Mouse (Mus musculus): ENCODE results near the gene Hook2. TPM values are rescaled to one million over a fixed set of nuclear protein-coding genes. Genes with fewer than 3 reads are reported as not detected.
A peak's percentile ranks its signal among the peaks of the same experiment; 100 is the strongest.

The Hook2 gene
- polyA plus RNA-seq (2015; fragmentation: Nextera tagmentation; extraction: Ambion mirVana), result 68.6 and 75.4 TPM in 2 replicates

- 0 out of 2 replicates have a peak, but pooled peaks cover 4% of the 10 kb centered on the region for H3K4me1 ChIP-seq (replicated peaks; ENCODE audit: control insufficient read depth, insufficient read depth, low read length)
These were observed at the start of gene Hook2 for GRCm38 (mm10) chr8:84990349-84990748. TSS of gene Hook2 (plus strand) at chr8:84990603.

GRCm38 (mm10) chr8:84943699-84944098, 46.7 kb upstream of the Hook2 start:
- no peak for TF ChIP-seq CTCF (IDR thresholded peaks at IDR 0.05; ENCODE audit: low read depth)
- no peak overlapping the region for H3K4me2 ChIP-seq (replicated peaks; ENCODE audit: low read depth)
- H3K4me3 ChIP-seq (ENCODE audit: low read depth, low read length), result no peak overlapping the region
- peaks cover 50% of the 10 kb centered on the region for H3K27me3 ChIP-seq (replicated peaks; ENCODE audit: control insufficient read depth, insufficient read depth, low read length)
- H3K9me3 ChIP-seq (ENCODE audit: control insufficient read depth), result no peaks in the 10 kb centered on the region
- H3K4me1 ChIP-seq (replicated peaks; ENCODE audit: control insufficient read depth, insufficient read depth, low read length), result no peaks in the 10 kb centered on the region
- WGBS, result 23% methylated on average over 4 of the region's 4 CpGs
- no peak overlapping the region for H3K9ac ChIP-seq (ENCODE audit: low read depth, low read length)
- no peaks in the 10 kb centered on the region for H3K36me3 ChIP-seq (ENCODE audit: control insufficient read depth, insufficient read depth)
- ATAC-seq, result no peak
- no peak overlapping the region for H3K27ac ChIP-seq (ENCODE audit: low read depth, low read length)

More at GRCm38 (mm10) chr8:84990349-84990748, at the start of gene Hook2:
- Histone ChIP-seq H3K4me3 (ENCODE audit: low read depth, low read length) (peak within 1 kb of the TSS; percentile 40), H3K36me3 (ENCODE audit: control insufficient read depth, insufficient read depth) (peaks cover 11% of the 10 kb centered on the region; the same call in 1 of the 2 replicates), H3K9ac (ENCODE audit: low read depth, low read length) (peak within 1 kb of the TSS; percentile 38), H3K9me3 (ENCODE audit: control insufficient read depth) (no peaks in the 10 kb centered on the region), H3K4me2 (replicated peaks; ENCODE audit: low read depth) (peak within 1 kb of the TSS; percentile 68), H3K27ac (ENCODE audit: low read depth, low read length) (peak within 1 kb of the TSS; percentile 89), H3K27me3 (replicated peaks; ENCODE audit: control insufficient read depth, insufficient read depth, low read length) (no peaks in the 10 kb centered on the region)
- TF ChIP-seq CTCF (IDR thresholded peaks at IDR 0.05; ENCODE audit: low read depth), result peak; percentile 97
- ATAC-seq, result peak; percentile 84
- 0% methylated on average over 28 of the region's 28 CpGs for WGBS

- no peak for TF ChIP-seq CTCF (IDR thresholded peaks at IDR 0.05; ENCODE audit: low read depth)
- 4% methylated on average over 26 of the region's 26 CpGs for WGBS
- Histone ChIP-seq H3K36me3 (ENCODE audit: control insufficient read depth, insufficient read depth) (no peaks in the 10 kb centered on the region), H3K27me3 (replicated peaks; ENCODE audit: control insufficient read depth, insufficient read depth, low read length) (peaks cover 45% of the 10 kb centered on the region), H3K4me2 (replicated peaks; ENCODE audit: low read depth) (peak overlapping the region; percentile 27; the same call in 1 of the 2 replicates), H3K4me1 (replicated peaks; ENCODE audit: control insufficient read depth, insufficient read depth, low read length) (no peaks in the 10 kb centered on the region), H3K9ac (ENCODE audit: low read depth, low read length) (no peak overlapping the region), H3K9me3 (ENCODE audit: control insufficient read depth) (no peaks in the 10 kb centered on the region), H3K27ac (ENCODE audit: low read depth, low read length) (no peak overlapping the region), H3K4me3 (ENCODE audit: low read depth, low read length) (peak overlapping the region; percentile 20; the same call in 1 of the 2 replicates)
- no peak for ATAC-seq
These were observed 45.8 kb upstream of the Hook2 start for GRCm38 (mm10) chr8:84944478-84945160.

- no peaks in the 10 kb centered on the region for H3K4me1 ChIP-seq (replicated peaks; ENCODE audit: control insufficient read depth, insufficient read depth, low read length)
- H3K36me3 ChIP-seq (ENCODE audit: control insufficient read depth, insufficient read depth), result no peaks in the 10 kb centered on the region
- no peak overlapping the region for H3K27ac ChIP-seq (ENCODE audit: low read depth, low read length)
- no peak overlapping the region for H3K9ac ChIP-seq (ENCODE audit: low read depth, low read length)
- H3K27me3 ChIP-seq (replicated peaks; ENCODE audit: control insufficient read depth, insufficient read depth, low read length), result peaks cover 46% of the 10 kb centered on the region
- no peaks in the 10 kb centered on the region for H3K9me3 ChIP-seq (ENCODE audit: control insufficient read depth)
- peak overlapping the region; percentile 67 for H3K4me2 ChIP-seq (replicated peaks; ENCODE audit: low read depth)
- WGBS, result 5% methylated on average over 11 of the region's 11 CpGs
- no peak for TF ChIP-seq CTCF (IDR thresholded peaks at IDR 0.05; ENCODE audit: low read depth)
- peak; percentile 46; the same call in 1 of the 2 replicates for ATAC-seq
- peak overlapping the region; percentile 32; the same call in 1 of the 2 replicates for H3K4me3 ChIP-seq (ENCODE audit: low read depth, low read length)
These were observed 45.2 kb upstream of the Hook2 start for GRCm38 (mm10) chr8:84945235-84945632.

GRCm38 (mm10) chr8:84945633-84946527, 44.5 kb upstream of the Hook2 start:
- Histone ChIP-seq H3K36me3 (ENCODE audit: control insufficient read depth, insufficient read depth) (no peaks in the 10 kb centered on the region), H3K4me2 (replicated peaks; ENCODE audit: low read depth) (peak overlapping the region; percentile 67), H3K27ac (ENCODE audit: low read depth, low read length) (no peak overlapping the region), H3K27me3 (replicated peaks; ENCODE audit: control insufficient read depth, insufficient read depth, low read length) (peaks cover 51% of the 10 kb centered on the region), H3K9ac (ENCODE audit: low read depth, low read length) (no peak overlapping the region), H3K9me3 (ENCODE audit: control insufficient read depth) (no peaks in the 10 kb centered on the region), H3K4me3 (ENCODE audit: low read depth, low read length) (peak overlapping the region; percentile 32), H3K4me1 (replicated peaks; ENCODE audit: control insufficient read depth, insufficient read depth, low read length) (no peaks in the 10 kb centered on the region)
- ATAC-seq, result peak; percentile 28; the same call in 1 of the 2 replicates
- peak; percentile 43 for TF ChIP-seq CTCF (IDR thresholded peaks at IDR 0.05; ENCODE audit: low read depth)
- WGBS, result under 1% methylated on average over 51 of the region's 67 CpGs
